Mouse (Mus musculus): ENCODE results near the gene Insyn1.

DNA sequence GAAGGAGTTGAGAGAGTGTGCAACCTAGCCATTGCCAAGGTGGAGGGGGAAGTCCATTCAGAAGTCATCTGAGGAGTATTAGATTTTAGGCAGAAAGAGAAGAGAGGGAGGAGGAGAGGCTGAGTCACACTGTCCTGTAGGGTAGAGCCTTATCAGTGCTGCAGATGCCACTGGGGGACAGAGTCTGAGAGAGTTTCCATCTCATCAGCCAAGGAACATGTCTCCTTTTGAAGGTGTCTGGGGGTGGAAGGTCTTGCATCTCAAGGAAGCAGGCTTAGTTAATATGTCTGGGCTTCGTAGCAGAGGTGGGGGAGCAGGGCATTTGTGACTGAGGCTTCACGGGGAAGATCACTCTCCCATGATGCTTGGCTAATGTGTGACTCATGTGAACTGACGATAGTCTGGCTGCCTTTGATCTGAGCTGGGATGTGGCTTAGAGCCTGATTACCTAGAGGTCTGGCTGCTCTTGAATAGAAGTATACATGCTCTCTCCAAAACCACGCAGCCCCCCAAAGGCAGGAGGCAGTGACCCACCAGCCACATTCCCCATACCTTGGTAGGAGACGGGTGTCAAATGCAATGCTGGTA is 34.5 kb upstream of the Insyn1 start:
- TF ChIP-seq POLR2A (IDR thresholded peaks at IDR 0.05; ENCODE audit: insufficient read length, low read depth): no peak
- TF ChIP-seq MYOG (IDR thresholded peaks at IDR 0.05; ENCODE audit: control insufficient read depth in 1 of 3, insufficient read depth in 1 of 3, insufficient read length in 2 of 3, low read depth in 2 of 3): no peak
- no peak for TF ChIP-seq POLR2AphosphoS2 (IDR thresholded peaks at IDR 0.05; ENCODE audit: insufficient read length, low read depth)
- TF ChIP-seq MYOD1 (IDR thresholded peaks at IDR 0.05; ENCODE audit: control insufficient read depth in 1 of 3, insufficient read length in 2 of 3, low read depth in 2 of 3): no peak
- TF ChIP-seq USF1 (IDR thresholded peaks at IDR 0.05; ENCODE audit: low read depth): no peak
- TF ChIP-seq TCF12 (IDR thresholded peaks at IDR 0.05; ENCODE audit: insufficient read depth, poor library complexity, severe bottlenecking): no peak
- no peak for TF ChIP-seq SRF (IDR thresholded peaks at IDR 0.05; ENCODE audit: control insufficient read depth, insufficient read length, low read depth)
- TF ChIP-seq TCF3 (IDR thresholded peaks at IDR 0.05; ENCODE audit: insufficient read length, low read depth): no peak

Measured in myocyte (in vitro differentiated cells).